Mouse (Mus musculus): ENCODE data around the gene Pcnt. TPM values are rescaled to one million over a fixed set of nuclear protein-coding genes. Genes with fewer than 3 reads are reported as not detected.

Gene Pcnt
- total RNA-seq, 2 experiments from 2014 or later: 20.6 to 23.2 TPM

DNA sequence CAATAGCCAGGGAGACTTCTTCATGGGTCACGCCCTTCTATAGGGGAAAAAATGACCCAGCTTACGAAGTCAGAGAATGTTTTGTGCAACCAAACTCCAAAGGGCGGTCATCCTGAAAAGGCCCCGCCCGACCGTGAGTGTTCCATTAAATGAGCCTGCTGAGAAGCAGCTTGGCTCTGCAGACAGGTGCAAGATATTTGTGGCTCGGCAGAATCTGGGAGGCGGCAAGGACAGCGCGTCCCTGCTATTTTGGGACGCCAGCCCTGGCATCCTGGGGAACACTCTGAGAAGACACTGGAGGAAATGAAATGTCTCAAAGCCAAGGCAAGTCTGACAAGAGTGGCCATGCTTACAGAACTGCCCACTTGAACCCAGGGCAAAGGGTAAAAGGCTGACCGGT is 25.8 kb downstream of the Pcnt start:
- DNase-seq (ENCODE audit: low spot score in 2 of 2): peak in 1 of 2 experiments; percentile 43

DNA sequence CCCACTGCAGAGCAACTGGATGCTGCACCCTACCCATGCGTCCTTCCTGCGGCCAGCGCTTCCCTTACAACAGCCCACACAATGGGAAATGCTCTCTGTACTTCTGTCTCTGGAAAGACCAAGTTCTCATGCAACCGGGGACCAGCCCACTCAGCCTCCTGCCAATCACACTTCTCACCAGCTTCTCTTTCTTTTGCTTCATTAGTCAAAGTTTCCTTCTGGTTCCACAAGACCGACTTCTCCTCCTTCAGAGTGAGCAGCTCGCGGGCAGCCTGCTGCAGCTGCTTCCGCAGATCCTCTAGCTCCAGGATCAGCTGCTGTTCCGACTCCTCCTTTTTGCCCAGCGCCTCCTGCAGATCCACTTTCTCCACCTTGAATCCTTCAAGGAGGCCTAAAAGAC is 34.1 kb downstream of the Pcnt start:
- DNase-seq (ENCODE audit: low spot score in 2 of 2): peak; percentile 28 to 65

DNA sequence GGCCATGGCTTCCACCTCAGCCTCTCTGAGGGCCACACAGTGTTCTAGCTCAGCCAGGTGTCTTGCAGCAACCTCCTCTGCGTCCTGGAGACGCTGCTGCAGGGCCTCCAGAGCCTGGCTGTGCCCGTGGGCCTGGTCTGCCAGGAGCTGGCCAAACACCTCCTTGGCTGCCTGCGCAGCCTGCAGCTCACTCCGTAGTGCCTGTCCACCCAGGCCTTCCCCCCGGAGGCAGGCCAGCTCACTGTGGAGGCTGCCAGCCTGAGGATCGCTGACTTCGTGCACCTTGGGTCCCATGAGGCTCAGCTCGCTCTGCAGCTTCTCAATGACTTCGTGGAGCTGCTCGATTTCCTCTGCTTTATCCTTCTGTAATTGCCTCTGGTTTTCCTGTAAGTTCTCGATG is 50.0 kb downstream of the Pcnt start:
- DNase-seq (ENCODE audit: low spot score in 2 of 2): no peak

DNA sequence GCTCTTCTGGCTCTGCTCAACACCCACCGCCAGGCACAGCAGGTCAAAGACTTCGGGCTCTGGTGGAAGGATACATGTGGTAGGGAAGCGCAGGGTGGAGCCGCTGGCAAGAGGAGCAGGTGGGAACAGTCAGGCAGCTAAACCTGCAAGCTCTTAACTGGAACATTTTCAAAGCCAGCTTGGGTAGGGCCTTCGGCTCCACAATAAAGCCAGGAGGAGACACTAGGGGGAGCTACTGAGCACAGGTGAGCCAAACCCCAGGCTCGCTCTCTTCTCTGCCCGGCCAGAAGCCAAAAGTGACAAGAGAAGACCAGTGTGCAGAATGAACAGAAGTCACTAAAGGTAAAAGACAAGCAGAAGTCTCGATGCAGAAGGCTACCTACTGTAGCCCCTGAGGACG is 50.8 kb downstream of the Pcnt start:
- peak in 1 of 2 experiments; percentile 26 for DNase-seq (ENCODE audit: low spot score in 2 of 2)

DNA sequence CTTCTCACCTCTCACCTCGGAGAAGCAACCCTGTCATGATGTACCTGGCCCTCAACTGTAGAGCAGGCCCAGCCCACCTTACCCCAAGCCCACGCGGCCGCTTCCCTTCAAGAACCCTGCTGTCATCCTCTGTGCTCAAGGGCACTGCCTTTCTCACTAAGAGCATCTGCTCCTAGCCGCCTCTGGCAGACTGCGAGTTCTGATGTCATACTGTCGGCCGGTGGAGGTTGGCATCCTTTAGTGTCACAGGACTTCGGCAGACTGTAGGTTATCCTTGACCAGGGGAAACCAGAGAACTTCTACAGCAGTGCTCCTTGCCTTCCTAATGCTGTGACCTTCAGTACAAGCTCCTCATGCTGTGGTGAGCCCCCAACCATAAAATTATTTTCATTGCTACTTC is 51.4 kb downstream of the Pcnt start:
- no peak for DNase-seq (ENCODE audit: low spot score in 2 of 2)

DNA sequence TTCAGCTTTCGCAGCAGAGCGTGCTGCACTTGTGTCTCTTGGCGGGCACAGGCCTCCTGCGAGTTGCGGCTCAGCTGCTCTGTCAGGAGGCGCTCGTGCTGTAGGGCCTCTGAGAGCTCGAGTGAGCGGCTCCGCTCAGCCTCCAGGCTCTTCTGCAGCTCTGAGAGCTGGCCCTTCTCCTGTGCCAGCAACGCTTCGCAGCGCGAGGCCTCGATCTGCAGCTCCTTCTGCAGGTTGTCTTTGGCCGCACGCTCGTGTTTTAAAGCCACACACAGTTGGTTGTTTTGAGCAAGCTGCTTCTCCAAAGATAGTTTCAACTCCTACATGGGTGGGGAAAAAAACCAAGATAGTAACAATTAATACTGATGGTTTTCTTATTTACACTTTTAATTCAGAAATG is 67.6 kb downstream of the Pcnt start:
- DNase-seq (ENCODE audit: low spot score in 2 of 2): no peak

DNA sequence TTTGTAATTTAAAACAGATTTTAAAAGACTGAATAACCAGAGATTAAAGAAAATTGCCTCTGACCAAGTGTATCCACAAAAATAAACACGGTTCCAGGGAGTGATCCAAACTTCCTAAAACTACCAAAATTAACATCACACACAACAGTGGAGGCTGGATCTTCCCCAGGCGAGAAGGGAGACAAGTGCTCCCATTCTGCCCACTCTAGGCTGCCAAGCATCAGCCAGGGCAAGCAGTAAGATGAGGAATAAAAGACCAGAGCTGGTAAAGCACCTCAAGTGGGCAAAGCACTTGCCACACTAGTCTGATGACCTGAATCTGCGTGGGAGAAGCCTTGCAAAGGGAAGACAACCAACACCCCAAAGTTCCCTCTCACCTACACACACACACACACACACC is 70.8 kb downstream of the Pcnt start:
- no peak for DNase-seq (ENCODE audit: low spot score in 2 of 2)

DNA sequence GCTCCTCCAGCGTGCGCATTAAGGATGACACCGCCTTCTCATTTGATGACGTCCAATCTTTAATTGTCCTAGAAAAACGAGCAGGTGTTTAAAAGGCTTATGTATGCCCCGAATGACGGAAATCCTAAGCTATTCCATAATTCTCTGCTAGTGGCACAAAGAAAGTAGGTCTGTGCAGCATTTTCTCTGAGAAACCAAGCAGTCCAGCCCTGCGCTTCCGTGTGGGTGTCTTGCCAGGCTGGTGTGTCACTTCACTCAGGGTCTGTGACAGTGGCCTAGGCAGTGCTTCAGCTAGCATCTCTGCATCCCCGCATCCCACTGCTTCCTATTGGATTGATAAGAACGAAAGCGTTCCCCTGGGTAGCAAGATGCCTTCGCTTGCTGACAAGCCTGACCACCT is 73.8 kb downstream of the Pcnt start:
- peak in 1 of 2 experiments; percentile 20 for DNase-seq (ENCODE audit: low spot score in 2 of 2)

DNA sequence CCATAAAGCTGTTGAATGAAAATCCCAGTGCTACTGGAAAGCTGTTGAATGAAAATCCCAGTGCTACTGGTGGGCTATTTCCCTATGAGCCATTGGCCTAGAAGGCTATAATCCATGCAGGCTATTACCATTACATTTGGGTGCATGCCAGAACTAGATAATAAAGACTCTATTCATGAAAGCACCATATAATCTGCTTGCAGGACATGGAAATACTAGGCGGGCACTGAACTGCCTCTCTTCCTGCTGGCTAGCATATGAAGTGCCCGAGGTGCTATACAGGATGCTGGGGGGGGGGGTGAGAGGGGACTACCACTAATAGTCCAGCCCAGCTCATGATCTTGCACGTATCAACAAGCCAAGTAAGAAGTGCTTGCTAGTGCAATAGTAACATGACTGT is 79.4 kb downstream of the Pcnt start:
- no peak for DNase-seq (ENCODE audit: low spot score in 2 of 2)

DNA sequence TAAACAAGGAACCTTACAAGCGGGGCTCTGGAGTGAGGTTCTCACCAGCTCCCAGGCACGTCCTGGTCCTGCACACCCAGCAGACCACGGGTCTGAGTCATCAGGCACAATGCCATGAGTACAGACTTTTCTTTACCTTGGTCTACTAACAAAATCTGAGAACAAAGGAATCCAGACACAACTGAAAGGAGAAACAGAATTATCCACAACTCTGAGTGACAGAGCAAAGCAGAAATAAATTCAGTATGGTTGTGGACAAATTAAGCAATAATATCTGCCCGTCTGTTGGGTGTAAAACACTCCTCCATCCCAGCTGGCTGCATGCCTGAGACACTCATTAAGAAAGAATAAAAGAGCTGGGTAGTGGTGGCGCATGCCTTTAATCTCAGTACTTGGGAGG is 84.1 kb downstream of the Pcnt start:
- DNase-seq (ENCODE audit: low spot score in 2 of 2): peak; percentile 44 to 78

DNA sequence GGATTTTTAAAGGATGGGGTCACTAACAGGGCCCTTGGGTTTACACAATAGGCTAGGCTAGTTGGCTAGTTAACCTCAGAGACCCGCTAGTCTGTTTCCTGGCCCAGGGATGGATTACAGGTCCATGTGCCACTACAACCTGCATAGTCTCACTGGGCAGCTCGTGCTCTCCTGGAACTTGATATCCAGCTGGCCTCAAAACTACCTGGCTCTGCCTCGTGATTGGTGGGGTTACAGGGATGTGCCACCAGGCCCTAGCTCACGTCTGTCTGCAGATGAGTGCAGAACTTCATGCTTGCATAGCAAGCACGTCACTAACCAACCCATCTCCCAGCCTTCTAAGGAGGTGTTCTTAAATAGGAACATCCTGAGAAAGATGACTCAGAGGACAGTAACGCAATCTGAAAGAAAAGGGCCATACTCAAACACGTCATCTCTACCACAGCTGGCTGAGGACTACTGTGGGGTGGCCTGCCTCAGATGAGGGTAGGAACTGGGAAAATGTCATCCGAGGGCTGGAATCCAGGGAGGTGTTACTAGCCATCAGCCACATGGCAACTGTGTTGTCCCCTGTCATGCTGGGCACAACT is 85.2 kb downstream of the Pcnt start:
- DNase-seq (ENCODE audit: low spot score in 2 of 2): no peak

DNA sequence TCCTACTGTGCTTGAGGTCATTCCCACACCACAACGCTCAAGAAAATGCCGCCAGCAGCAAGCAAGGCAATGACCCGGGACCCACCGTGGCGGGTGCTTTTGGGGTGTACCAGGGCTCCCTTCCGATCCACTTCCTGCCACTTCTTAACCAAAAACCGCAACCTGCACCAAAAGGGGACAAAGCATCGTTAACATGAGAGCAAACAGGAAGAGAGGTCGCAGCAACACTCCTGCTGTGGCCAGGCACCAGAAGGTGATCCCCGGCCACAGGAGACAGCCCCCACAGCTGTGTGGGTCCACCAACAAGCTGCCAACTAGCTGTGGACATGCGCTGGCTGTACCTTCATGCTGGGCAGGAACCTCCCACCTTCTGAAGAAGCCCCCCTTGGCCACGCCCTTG is 87.6 kb downstream of the Pcnt start:
- no peak for DNase-seq (ENCODE audit: low spot score in 2 of 2)

DNA sequence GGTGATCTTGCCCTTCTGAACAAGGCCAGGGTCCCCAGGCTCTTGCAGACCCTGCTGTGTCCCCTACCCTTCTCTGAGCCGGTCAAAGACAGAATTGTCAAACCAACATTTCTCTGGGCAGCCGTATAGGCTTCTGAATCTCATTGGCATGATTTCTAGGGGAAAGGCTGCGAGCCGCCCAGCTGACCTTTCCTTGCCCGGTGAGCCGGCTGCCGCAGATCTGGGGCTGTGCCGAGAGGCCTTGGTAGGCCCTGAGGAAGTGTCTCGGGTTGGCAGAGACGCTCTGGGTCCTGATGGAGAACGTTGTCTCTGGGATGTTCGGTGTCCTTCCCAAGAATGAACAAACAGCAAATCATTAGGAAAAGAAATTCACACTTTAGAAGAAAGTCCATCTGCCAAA is 88.6 kb downstream of the Pcnt start:
- DNase-seq (ENCODE audit: low spot score in 2 of 2): no peak

DNA sequence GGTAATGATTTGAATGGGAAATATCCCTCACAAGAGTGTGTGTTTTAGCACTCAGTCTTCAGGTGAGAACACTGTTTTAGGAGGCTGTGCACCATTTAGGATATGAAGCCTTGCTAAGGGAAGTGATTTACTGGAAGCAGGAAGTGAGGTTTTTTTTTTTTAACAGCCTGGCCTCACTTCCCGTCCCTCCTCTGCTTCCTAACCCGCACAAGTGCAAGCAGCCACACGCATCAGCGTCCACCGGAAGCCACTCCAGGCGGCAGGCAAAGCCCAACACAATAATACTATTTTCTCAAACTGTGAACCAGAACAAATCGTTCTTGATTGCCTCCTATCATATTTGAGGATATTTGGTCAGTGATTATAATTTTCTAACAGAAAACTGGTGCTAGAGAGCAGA is 90.6 kb downstream of the Pcnt start:
- DNase-seq (ENCODE audit: low spot score in 2 of 2): no peak

DNA sequence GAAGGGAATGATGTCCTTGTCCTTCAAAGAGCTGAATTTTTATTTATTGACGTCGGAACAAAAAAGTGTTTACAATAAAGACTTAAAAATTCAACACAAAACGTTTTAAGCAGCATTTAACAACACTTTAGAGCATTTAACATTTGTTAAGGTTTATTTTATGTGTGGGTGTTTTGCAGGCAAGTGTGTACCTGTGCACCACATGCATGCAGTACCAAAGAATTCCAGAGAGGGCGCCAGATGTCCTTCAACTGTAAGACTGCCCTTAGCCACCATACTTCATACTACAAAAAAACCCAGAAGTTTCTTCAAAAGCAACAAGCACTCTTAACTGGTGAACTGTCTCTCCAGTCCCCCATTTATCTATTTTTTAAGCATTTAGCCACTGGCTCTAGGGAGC is 96.0 kb downstream of the Pcnt start:
- peak in 1 of 2 experiments; percentile 50 for DNase-seq (ENCODE audit: low spot score in 2 of 2)

DNA sequence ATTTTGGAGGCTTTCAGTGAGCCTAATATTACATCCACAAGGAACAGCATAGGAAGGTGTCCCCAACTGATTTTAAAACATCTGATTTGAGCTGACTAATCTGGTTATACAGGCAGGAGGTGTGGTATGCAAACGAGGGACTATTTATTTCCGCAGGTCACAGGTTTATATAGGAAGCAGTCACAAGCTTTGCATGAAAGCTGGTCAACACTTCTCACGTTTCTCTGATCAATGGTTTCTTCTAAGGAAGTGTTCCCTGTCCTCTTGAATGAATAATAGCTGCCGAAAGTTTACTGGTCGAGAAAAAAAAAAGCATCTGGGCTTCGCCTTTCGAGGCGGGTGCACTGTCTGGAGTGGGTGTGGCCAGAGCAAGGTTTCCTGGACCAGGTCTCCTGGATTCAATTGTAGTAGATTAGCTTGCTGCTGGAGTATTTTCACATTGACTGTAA is 96.5 kb downstream of the Pcnt start:
- no peak for DNase-seq (ENCODE audit: low spot score in 2 of 2)

DNA sequence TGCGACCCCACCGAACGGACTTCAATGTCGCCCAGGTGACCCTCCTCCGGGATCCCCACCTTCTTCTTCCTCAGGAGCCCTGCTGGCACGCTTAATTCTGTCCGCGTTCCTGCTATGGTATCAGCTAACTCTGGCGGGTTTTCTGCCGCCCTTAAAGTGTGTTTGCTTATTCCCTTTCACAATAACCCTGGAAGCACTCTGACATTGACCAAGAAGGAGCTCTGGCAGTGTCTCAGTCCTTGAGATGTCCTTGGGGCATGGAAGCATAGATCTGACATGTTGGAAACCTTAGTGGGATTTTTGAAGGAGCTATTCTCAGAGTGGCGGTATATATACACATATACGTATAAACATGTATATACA is 97.1 kb downstream of the Pcnt start:
- DNase-seq (ENCODE audit: low spot score in 2 of 2): no peak

DNA sequence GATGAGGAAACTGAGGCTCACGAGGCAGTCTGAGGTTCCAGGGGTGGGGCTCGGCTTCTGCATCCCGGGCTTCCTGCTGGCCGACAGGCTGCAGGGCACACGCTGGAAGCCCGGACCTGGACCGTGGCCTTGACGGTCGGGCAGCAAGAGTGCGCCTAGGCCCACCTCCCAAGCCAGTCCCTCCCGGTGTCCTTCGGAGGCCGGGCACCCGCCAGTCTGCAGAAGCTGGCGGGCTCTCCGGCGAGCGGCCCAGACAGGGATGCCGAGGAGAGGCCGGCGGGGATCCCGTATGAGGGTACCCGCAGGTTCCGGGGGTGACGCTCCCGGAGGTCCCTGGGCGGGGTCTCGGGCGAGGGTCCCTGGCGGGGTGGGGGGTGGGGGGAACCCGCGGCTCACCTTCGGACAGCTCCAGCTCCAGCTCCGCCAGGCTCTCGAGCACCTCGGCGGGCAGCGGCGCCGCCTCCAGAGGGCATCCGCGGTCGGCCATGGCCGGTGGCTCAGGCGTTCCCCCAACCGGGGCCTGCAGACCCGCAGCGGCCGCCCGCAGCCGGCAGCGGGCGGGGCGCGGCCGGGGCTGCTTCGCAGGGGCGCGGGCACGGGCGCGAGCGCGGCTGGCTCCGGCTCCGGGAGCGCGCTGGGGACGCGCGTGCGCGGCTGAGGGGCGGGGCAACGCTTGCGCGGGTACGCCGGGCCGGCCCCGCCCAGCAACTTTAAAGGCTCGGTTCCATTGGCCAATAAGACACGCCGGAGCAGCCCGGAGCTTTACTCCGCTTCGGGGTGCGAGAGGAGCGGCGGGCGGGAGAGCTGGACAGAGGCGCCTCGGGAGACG is 97.7 kb downstream of the Pcnt start, which contains the start of gene Dip2a:
Gene Dip2a, minus strand, starts transcription at position 581 of the 829 bp plus-strand sequence.
- peak; percentile 90 to 97 for DNase-seq (ENCODE audit: low spot score in 2 of 2)

DNA sequence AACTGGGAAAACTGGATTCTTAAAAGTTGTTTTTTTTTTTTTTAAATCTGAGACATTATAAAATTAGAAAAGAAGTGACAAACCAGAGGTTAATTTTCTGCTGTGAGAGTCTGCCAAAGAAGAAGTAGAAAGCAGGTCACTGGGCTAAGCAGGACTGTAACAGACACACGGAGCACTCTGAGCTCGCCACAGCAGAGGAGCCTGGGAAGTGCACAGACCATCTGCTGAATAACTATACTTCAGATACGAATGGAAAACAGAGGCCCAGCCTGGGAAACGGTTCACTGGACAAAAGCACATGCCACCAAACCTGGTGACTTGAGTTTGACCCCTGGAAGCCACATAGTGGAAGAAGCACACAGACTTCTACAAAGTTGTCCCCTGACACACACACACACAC is 108.2 kb downstream of the Pcnt start:
- no peak for DNase-seq (ENCODE audit: low spot score in 2 of 2)

DNA sequence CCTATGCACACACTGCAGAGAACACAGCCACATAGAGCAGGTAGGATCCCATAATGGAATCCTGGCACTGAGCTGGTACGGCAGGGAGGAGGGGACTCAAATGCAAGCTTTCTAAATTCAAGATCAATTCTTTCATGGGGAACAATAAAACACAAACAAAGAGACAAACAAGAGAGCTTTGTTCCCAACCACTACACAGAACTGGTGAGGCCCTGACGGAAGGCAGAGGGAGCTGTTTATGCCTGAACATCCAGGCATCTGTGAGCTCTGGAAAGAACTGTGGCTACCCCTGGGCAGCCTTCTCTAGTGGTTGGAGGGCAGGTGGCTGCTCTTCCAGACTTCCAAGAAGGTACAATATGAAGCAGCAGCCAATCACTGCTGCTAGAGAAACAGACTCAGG is 110.5 kb downstream of the Pcnt start:
- DNase-seq (ENCODE audit: low spot score in 2 of 2): peak in 1 of 2 experiments; percentile 31

DNA sequence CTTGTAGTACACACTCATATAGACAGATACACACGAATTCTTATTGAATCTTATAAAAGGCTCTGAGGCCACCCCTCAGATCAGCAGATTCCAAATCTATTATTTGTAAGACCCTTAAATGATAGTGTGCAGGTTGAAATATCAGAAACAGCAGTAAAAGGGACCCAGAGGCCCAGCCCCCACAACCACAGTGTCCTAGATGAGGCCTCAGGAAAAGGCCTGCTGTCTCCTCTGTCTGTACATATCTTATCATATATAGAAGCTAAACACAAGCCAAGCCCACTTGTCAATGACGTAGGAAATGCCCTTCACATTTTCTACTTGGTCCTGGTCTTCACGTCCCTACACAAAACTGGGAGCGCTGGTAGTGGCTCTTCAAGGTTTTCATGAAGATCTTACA is 113.5 kb downstream of the Pcnt start:
- no peak for DNase-seq (ENCODE audit: low spot score in 2 of 2)

DNA sequence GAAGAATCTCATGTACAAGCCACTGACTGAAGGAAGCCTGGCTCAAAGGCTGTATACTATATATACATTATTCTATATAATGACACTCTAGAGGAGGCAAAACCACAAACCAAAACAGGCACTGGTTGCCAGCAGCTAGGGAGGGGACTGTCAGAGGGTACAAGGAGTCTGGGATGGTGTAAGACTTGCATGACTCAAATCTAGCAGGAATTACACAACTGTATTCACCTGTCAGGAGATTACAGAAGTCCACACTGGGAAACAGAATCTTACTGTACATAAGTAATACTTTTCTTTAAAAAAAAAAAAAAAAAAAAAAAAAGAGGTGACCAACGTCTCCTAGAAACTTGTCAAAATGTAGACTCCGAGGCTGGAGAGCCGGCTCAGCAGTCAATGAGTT is 114.0 kb downstream of the Pcnt start:
- no peak for DNase-seq (ENCODE audit: low spot score in 2 of 2)

Measured in layer of hippocampus, adult 18-20 months (tissue).